Mouse (Mus musculus) central nervous system, embryonic 18 days (tissue): Measurements from ENCODE around the gene N6amt1. TPM values are rescaled to one million over a fixed set of nuclear protein-coding genes. Genes with fewer than 3 reads are reported as not detected.

Experiments used
- polyA plus RNA-seq: library from polyadenylated mRNA; depleted of rRNA; stranded (reverse); fragments of >200 nt; gene quantifications from 2 replicates; pipeline ENCODE4 v1.2.3, GENCODE M21; 2012; rRNA removed

The N6amt1 gene
- polyA plus RNA-seq, result 19.0 and 20.1 TPM in 2 replicates

GRCm38 (mm10) chr16:87354075-87354583, at the start of gene N6amt1:
Gene N6amt1, plus strand, starts transcription at chr16:87354185.

Other genes starting within 250 kb of the N6amt1 start
- 17.9 and 20.3 TPM in 2 replicates for gene Ltn1, start 78.4 kb downstream of the N6amt1 start, polyA plus RNA-seq
- 10.1 and 10.9 TPM in 2 replicates for gene Rwdd2b, start 86.4 kb downstream of the N6amt1 start, polyA plus RNA-seq
- gene Usp16, start 100.5 kb downstream of the N6amt1 start, polyA plus RNA-seq, result 64.3 and 69.9 TPM in 2 replicates
- 207 and 214 TPM in 2 replicates for gene Cct8, start 141.7 kb downstream of the N6amt1 start, polyA plus RNA-seq
- gene Map3k7cl, start 199.1 kb downstream of the N6amt1 start, polyA plus RNA-seq, result 0.56 and 1.0 TPM in 2 replicates